In the genomic region with DNA sequence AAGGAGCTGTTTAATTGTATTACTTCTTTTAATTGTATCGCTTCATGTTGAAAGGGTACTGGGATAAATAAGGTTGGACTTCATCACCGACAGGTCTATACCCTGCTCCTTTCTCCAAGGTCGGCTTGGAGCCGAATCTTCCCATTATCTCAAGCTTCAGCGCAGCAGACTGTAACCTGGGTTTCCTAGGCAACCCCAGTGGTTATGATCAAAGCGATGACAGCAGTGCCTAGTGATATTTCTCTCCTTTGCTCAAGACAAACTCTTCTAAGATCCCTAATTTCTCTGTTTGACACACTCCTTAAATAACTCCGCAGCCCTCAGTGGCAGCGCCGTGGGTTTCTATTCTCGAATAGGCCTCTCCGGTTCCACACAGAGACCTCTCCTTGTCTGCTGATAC, we compare ENCODE assay signal across 20 mouse cellular contexts.
"Had no signal": no experiment of that assay in that cellular context is flagged by ENCODE, and none has a peak within 500 bp of the region (broad histone marks: within the 10 kb centered on the region; RNA-seq: fewer than 3 reads in every experiment).

No protein-coding gene starts in this region.

- H3K27me3 ChIP-seq: limb, embryonic 12.5 days; limb, embryonic 15.5 days; midbrain, embryonic 12.5 days; neural tube, embryonic 13.5 days had no signal

- DNase-seq: kidney, adult 2 months; kidney, postnatal 25 days; liver, postnatal 0 days; lung, embryonic 14.5 days; right cerebral cortex, postnatal 14 days; spleen, adult 18-20 months; thymus, adult 18-20 months; thymus, postnatal 36 days had no signal

- H3K4me1 ChIP-seq: limb, embryonic 12.5 days; limb, embryonic 15.5 days; midbrain, embryonic 12.5 days had no signal

- H3K36me3 ChIP-seq: limb, embryonic 12.5 days; limb, embryonic 15.5 days; midbrain, embryonic 12.5 days; neural tube, embryonic 13.5 days had no signal

- H3K9me3 ChIP-seq: limb, embryonic 12.5 days; limb, embryonic 15.5 days had no signal

- H3K27ac ChIP-seq: kidney, postnatal 0 days; layer of hippocampus, adult 2 months; limb, embryonic 12.5 days; limb, embryonic 15.5 days; liver, embryonic 14.5 days; macrophage; midbrain, embryonic 12.5 days; neural tube, embryonic 13.5 days had no signal

- ATAC-seq: intestine, postnatal 0 days; liver, postnatal 0 days; lung, postnatal 0 days had no signal

- H3K4me3 ChIP-seq: layer of hippocampus, adult 2 months; limb, embryonic 12.5 days; limb, embryonic 15.5 days; midbrain, embryonic 12.5 days; myocyte; neural tube, embryonic 13.5 days had no signal

- H3K9ac ChIP-seq: limb, embryonic 12.5 days; limb, embryonic 15.5 days; liver, embryonic 14.5 days; liver, postnatal 0 days; lung, embryonic 14.5 days; midbrain, embryonic 12.5 days; neural tube, embryonic 13.5 days had no signal

- H3K4me2 ChIP-seq: limb, embryonic 12.5 days; limb, embryonic 15.5 days; liver, embryonic 11.5 days; lung, embryonic 14.5 days; midbrain, embryonic 12.5 days; neural tube, embryonic 13.5 days had no signal
